Mouse (Mus musculus): ENCODE data around the gene Zfp958. TPM values are rescaled to one million over a fixed set of nuclear protein-coding genes. Genes with fewer than 3 reads are reported as not detected.

The Zfp958 gene
- polyA plus RNA-seq (2017; shearing (Covaris generic)): 10.0 TPM

GRCm38 (mm10) chr8:4612932-4613853 is at the start of gene Zfp958:
Gene Zfp958, plus strand, starts transcription at chr8:4613167.

Other genes starting within 250 kb of the Zfp958 start
- 27.8 TPM for gene Cers4, start 120.1 kb upstream of the Zfp958 start, polyA plus RNA-seq (2017; shearing (Covaris generic))
- 0.36 TPM for gene Shcbp1, start 166.4 kb downstream of the Zfp958 start, polyA plus RNA-seq (2017; shearing (Covaris generic))